Mouse (Mus musculus) ZHBTc4 (cell line): ENCODE measurements at regions not wholly inside any gene's neighbourhood (a gene's known extent, or its start where the extent isn't known, plus 50 kb on each side); places are given as distances from the start of the nearest gene placed in this dataset.

Source experiments
- DNase-seq: peaks from one replicate; pipeline ENCODE4 v3.0.0-alpha.2; 2011; ENCODE audit warnings: low read depth, low spot score

DNA sequence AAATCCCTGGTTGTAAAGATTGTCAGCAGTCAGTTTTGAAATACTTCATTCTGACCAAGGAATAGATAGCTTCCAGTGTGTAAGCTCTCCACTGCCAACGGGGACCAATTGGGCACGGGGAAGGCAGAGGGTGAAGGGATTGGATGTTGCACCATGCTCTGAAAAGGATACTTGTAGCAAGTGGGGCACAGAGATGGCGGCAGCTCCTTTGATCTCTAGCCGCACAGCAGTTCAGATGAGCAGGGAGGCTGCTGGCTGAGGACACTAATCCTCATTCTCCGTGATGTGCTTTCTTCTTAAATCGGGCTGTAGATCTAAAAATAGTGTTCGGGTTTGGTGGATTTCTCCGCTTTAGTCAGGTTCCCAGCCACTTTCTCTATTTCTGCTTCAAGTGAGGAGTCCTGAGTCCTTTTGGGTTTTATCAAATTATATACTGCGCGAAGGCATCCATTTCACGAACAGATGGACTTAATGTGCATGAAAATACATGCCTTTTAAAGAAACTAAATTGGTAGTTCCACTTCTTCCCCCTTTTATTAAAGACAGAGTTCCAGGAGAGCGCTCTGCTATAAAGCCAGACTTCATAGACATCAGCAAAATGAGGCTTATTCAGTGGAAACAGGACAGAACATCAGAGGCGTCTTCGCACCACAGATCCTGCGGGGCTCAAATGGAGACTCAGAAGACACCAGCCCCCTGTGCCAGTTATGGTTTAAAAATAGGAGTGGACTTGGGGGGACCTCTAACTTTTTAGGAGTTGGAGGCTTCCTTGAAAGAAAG lies 225.1 kb upstream of the Klf4 start:
- no peak for DNase-seq

DNA sequence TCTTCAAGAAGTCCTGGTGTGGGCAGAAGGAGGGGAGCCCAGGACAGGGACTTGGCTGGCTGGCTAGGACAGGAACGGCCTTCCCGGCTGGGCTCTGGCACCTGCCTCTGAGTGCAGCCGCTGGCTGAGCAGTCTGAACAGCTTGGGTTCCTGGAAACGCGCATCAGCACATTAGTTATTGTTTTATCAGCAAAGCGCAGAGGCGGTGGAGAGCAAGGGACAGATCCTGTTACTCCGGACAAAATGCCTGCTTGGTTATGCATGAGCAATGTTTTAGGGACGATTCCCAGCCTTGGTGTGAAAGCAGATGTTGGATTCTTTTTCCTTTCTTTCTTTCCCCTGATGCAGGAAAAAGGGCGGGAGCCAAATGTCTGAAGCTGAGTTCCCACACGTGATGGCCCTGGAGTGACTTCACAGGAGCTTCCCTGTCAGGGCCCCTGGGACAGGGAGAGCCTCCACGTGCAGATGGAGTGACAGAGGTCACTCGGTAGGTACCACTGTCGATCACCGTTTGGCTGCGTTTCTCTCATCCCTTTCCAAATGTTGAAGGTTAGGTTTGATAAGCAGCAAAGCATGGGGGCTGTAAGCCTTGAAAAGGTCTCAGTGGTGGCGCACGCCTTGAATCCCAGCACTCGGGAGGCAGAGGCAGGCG lies 217.8 kb upstream of the Klf4 start:
- DNase-seq, result peak; percentile 9

DNA sequence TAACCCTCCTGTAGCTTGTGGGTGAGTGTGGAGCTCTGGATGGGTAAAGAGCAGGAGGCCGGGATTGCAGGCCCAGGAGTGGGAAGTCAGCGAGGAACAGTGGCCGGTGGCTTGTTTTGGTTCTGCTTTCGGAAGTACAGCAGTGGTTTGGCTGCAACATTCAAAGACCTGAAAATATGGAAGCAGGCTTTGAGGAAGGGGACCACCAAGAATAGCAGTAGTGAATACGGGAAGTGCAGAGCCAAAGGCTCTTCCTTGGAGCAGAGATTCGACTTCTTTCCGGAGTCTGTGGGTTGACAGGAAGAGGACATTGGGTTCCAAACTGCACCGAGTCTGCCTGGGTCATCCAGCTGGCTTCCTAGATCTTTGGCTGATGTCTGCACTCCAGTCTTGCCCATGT lies 209.1 kb upstream of the Klf4 start:
- no peak for DNase-seq

DNA sequence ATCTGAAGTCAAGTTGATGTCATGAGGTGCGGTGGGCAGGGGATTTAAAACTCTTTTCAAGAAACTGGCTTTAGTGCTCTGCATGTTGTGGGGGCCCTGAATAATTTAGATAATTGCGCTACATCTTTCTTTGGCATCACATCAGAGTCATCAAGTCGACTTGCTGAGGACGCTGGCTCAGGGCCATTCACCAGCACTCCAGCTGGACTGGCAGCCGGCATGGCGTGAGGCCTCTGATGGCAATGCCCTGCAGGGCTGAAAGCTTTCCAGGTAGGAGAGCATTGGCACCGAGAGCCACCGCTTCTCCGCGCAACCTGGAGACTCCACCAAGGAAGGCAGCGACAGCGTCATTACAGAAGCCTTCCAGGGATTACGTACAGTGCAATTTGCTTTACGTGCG lies 207.8 kb upstream of the Klf4 start:
- DNase-seq, result no peak

DNA sequence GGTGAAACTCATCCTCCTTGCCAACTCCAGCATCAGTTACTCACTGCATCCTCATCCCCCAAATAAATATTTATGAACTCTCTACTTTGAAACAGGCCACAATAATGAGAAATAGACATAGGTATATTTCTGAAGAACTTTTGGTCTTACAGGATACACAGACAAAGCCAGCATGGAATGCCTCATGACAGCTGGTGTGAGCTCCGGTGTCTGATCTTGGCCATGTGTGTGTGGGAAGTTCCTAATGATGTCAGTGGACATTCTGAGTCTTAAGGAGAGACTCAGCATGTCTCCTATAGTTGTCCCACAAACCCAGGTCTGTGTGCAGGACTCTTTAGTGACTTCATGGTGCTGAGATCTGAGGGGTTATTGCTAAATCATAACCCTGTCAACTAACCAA lies 206.4 kb upstream of the Klf4 start:
- DNase-seq, result no peak

DNA sequence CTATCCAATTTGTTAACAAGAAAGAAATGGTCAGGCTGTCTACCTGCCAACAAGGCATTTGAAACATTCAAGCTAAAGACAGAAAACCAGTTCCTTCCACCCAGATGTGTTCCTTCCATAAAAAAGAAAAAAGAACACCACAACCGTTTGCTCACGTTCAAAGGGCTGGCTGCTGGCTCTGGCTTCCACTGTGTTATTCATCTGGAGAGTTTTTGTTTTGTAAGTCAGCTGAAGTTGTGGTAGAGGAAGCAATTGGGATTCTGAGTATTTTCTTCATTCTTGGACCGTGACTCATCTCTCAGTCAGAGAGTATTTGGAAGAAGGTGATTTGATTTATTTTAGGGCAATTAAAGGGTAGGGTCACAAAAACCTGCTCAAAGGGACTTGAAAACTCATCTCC lies 203.2 kb upstream of the Klf4 start:
- DNase-seq, result no peak

DNA sequence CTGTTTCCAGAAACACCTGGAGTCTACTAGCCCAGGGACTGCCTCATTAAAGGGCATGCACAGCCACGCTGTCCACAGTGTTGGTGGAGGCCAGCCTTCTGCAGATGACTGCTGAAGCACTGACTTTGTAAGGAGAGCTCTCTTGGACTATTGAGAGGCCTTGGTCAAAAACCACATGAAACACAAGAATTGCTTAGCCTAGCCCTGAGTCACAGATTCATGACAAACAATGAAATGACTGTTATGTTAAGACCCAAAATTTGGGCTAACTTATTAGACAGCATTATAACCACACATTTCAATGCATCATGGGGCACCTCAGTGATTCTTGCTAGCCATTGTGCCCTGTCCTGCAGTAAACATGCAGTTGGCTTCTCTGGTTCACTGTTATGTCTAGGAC lies 202.1 kb upstream of the Klf4 start:
- DNase-seq, result no peak

DNA sequence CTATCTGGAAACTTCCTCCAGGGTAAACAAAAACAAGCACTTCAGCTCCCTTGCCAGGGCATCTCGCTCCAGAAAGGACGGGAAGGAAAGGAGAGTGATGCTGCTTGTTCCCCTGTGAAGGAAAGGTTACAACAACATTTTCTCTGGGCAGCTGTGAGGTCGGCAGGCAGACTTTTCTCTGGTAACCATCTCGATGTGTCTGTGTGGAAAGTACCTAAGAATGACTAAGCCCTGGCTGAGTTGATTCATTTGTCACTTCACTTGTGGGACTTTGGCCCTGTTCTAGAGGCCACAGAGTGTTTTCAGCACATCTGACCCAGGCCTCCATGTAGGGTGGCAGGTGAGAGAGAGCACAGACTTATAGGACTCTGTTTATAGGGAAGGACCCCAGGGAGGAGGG lies 201.0 kb upstream of the Klf4 start:
- no peak for DNase-seq

DNA sequence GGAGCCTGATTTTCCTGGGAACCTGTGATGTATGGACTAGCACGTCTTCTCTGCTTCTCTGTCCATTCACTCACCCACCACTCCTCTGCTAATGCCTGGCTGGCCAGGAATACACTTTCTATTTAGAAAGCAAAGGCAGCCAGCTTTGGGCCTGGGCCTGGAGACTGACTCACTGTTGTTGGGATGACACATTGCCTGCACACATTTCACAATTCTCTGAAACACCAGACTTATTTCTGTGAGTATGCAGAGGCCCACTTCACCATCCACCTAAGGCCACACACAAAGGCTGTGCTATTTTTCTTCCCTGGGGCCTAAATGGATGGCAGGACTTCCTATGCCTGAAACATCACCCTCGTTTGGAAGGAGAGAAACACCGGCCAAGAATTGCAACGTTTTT lies 199.7 kb upstream of the Klf4 start:
- DNase-seq, result no peak

DNA sequence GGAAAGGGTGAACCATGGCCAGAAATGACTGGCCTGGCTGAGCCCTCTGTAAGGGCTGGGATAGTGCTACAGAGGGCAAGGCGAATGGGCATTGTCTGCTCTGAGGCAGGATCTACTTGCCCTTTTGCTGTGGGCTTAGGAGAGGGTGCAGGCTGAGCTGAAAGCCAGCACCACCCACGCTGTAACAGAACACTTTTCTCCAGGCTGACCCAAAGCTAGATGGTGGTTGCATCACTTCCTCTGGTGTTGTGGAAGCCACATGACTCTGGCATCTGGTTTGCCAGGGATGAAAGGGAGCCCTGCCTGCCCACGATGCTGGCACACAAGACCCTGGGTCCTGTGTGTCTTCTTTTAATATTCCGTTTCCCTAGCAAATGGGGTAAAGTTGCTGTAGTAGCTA lies 198.0 kb upstream of the Klf4 start:
- no peak for DNase-seq

DNA sequence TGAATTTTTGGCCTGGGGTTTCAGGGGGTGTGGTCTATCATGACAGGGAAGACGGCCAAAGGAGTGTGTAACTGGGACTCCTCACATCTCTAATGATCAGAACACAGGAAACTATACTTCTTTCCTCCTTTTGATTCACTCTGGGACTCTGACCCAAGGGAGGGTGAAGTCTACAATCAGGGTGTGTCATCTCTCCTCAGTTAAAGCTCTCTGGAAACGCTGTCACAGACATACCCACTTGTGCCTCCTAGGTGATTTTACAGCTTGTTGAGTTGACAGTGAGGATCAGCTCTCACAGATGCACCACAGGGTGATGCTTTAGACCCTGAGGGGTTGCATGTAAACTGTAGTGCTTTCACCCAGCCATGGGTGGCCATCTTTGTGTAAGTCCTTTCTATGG lies 194.9 kb upstream of the Klf4 start:
- no peak for DNase-seq

DNA sequence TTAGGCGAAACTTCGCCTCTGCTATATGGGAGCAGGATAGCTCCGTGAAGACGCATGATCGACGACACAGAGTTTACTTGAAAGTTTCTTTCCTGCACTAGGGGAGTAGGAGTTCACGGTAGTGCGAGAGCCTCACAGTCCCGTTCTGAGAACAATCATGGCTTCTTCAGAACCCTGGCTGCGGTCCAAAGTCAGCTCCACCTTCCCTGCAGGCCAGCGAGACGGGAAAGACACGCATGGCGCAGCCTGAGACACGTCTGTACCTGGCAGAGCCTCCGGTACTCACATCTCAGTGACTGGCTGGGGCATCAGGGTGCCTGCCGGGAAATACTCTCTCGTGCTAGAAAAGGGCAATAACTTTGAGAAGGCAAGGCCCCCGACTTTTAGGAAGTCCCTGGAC lies 193.8 kb upstream of the Klf4 start:
- DNase-seq, result no peak

DNA sequence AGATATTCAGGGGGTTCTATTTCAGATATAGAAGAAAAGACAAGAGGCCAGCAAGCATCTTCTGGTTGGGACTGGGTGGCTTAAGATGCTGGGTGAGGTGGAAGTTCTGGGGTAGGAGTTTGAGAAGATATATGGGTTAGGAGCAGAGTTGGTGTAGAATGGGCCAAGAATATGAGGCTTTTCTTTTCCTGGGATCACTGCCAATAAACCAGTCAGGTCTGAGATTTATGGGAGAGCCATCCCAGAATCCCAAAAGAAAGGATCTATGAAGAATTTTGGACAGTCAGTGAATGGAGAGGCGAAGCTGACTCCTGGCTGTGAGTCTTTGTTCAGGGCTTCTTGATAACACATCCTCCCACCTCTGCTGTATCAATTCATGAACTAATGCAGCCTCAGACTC lies 192.0 kb upstream of the Klf4 start:
- no peak for DNase-seq

DNA sequence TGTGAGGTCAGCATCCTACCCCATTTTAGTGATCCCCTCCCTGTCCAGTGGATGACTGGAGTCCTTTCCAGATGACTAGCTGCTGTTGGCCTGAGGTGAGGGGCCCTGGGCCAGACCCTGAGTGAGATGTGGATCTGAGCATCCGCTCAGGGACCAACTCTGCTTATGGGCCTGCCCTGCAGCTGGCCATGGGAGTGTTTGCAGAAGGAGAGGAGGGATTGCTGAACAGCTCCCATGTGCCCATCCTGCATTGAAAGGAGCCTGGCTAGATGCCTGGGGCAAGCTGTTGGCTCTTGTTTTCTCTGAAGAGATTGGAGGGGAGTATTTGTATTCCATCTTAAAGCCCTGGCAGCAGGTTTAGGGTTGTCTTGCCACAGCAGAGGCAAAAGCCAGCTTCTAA lies 190.9 kb upstream of the Klf4 start:
- no peak for DNase-seq

DNA sequence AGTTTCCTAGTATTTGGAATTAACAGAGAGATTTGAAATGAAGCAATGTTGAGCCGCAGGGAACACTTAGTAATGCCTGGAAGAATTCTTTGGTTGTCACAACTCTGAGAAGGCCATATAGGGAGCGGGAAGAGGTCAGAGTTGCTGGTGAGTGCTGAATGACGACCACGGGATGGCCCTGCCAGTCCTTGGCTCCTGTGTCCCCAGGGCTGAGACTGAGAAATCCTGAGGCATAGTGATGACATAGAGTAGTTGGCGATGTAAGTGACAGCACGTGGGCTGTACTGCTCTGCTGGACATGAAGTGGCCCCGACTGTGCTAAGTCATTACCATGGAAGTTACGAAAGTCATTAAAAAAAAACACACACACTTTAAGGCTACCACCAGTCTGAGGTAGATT lies 190.1 kb upstream of the Klf4 start:
- DNase-seq, result no peak

DNA sequence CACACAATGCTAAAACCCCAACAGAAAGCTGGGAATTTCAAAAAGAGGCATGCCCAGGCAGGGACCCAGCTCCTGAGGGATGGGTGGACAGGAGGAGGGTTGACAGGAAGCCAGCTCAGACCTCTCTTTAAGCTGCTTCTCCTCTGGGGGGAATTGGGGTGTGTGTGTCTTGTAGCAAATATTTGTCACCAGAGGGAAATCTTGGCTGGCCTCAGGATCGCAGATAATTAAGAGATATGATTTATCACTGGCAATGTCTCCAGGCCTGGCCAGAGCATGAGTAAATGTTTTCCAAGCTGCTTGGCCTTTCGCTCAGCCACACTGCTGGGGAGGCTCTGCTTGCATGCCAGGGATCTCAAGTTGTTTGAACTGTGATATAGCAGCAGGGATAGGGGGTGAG lies 189.6 kb upstream of the Klf4 start:
- no peak for DNase-seq

DNA sequence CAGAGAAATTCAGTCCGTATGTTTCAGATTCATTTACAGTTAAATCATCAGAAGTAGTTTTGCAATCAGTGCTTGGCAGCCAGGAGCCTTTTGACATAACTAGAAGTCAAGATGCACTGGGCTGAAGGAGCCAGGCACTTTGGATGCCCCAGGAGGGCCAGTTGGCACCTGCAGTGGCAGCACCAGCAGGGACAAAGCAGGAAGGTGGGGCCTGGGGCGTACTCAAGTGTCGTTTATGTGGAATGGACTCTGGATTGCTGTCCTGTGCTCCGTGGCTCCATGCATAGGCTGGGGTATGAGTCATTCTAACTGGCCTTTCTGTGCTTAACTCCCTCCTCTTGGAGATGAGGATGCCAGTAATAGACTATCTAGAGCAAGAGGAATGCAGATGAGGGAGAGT lies 186.2 kb upstream of the Klf4 start:
- DNase-seq, result no peak

DNA sequence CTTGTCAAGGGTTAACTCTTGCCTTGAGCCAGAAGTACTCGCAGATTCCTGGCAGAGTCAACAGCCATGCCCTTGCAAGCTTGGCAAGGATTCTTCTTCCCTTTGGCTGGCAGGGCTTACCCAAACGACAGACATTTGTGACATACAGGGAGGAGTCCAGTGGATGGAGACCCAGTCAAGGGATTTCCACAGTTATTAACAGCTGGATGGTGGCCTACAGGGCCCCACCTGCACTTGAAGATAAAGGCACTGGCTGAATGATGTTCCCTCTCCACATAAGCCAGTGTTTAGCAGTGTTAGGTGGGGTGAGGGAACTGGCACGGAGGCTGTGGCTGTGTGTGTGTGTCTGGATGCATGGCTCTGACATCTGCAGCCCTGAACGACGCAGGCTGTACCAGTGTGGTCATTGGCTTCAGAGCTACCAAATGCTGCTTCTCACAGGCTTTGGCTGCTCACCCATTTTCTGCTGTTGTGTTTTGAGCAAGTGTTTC lies 183.9 kb upstream of the Klf4 start:
- DNase-seq, result no peak

DNA sequence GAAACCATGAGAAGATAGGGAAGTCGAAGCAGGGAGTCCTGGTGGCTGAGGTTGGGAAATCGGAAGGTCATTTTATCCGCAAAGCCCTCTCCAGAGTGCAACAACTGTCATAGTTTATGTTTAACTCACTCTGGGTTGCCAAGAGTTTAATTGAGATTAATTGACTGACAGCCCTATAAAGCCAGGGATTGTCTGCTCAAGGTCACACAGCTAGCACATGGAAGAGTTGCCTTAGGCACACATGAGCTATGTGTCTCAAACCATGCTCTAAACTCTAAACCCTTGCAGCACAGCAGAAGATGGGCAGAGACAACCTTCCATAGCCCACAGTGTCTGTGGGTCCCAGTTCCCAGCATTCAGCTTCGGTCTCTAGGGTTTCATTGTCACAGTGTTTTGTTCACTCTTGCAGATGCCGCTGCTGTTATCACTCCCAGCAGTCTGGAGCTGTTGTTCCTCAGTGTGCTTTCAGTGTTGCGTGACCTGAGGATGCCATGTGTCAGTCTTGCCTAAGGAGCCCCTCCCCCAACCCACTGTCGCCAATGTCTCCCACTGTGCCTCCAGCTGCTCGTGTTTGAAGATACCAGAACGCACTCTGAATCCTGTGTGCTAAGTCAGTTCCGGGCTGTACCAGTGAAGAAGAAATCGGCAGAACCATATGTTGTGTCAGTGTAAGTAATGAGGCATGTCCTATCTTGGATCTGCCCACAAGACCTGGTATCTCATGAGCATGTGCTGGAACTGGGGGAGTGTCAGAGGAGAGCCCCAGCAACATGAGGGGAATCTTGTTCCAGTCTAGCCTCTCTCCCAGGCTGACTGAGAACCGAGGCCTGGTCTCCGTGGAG lies 179.5 kb upstream of the Klf4 start:
- DNase-seq, result peak; percentile 5

DNA sequence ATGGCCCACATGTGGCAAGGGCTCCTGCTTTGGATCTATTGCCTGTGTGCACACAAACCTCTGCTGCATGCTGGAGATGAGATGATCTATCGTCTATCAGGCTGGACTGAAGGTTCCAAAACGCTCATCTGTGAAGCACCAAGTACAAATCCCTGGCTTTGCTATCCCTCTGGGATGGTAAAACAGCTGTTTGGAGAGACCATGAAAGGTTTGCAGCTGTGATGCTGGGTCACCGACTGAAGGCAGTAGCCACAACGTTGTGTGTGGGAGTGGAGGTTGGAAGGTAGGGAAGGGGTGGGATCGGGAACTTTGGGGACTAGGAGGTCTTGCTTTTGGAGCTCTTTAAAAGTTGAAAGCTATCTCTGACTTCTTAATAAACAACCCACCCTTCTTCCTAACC lies 178.2 kb upstream of the Klf4 start:
- DNase-seq, result no peak

DNA sequence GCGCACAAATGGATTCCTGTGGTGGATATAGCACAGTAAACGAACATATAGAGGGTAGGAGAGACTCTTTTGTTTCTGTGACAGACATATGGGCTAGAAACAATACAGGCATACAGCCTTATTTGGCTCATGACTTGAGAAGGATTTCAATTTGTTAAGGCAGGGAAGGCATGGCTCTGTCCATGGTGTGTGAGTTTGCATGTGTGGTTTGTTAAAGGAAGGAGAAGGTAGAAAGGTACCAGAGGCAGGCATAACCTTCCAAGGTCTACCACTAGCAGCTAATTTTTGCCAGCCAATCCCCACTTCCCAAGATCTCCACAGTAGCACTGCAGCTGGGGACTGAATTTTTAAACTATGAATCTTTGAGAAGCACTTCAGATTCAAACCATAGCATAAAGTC lies 176.5 kb upstream of the Klf4 start:
- no peak for DNase-seq

DNA sequence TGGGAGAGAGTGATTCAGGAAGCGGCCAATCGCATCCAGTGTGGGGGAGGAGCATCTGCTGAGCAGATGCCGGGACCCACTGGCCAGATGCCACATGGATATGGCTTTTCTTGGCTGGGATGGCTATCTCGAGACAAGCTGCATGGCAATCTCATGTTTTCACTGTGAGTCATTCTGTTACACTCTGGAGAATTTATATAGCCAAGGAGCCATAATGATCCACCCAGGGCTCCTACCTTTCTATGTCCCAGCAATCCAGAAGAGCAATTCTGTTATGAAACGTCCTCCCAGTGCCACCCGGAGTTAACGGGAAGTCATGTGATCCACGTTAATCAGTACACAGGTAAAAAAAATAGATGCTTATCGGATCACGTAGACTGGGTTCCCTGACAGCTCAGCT lies 175.7 kb upstream of the Klf4 start:
- no peak for DNase-seq

DNA sequence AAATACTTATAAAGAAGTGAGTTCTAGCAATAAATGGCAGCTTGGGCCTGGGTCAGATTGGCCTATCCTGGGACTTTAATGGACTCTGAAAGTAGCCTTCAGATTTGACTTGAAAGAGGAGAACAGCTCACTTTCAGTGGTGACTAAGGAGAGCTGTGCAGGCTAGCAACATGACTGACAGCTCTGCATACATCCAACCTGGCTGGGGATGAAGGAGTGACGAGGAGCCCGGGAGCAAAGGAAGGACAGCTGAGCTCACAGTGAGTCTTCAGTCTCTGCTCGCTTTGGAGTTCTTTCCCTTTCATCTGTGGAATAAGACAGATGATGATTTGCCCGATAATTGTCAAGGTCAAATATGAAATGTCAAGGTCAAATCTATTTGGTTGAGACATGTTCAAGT lies 172.7 kb upstream of the Klf4 start:
- DNase-seq, result no peak
